Mouse (Mus musculus): Measurements from ENCODE around the gene Klf7. TPM values are rescaled to one million over a fixed set of nuclear protein-coding genes. Genes with fewer than 3 reads are reported as not detected.

Klf7 gene
- polyA plus RNA-seq, 1 experiment from 2014 or later = 117 TPM

- Histone ChIP-seq H3K9ac (no peak overlapping the region), H3K4me1 (peaks cover 37% of the 10 kb centered on the region), H3K4me2 (no peak overlapping the region), H3K36me3 (replicated peaks) (no peaks in the 10 kb centered on the region), H3K27ac (no peak overlapping the region), H3K27me3 (replicated peaks) (no peaks in the 10 kb centered on the region), H3K9me3 (no peaks in the 10 kb centered on the region), H3K4me3 (no peak overlapping the region)
- 58% methylated on average over 4 of the region's 4 CpGs for WGBS
- ATAC-seq (replicated peaks) = no peak
Observed at GRCm38 (mm10) chr1:64055210-64055609, 66.9 kb downstream of the Klf7 start.

GRCm38 (mm10) chr1:64052069-64052750 is 69.9 kb downstream of the Klf7 start:
- Histone ChIP-seq H3K27ac (no peak overlapping the region), H3K9me3 (no peaks in the 10 kb centered on the region), H3K4me3 (no peak overlapping the region), H3K9ac (no peak overlapping the region), H3K27me3 (replicated peaks) (no peaks in the 10 kb centered on the region), H3K4me2 (no peak overlapping the region), H3K4me1 (peaks cover 21% of the 10 kb centered on the region), H3K36me3 (replicated peaks) (no peaks in the 10 kb centered on the region)
- 85% methylated on average over 7 of the region's 7 CpGs for WGBS
- no peak for ATAC-seq (replicated peaks)

GRCm38 (mm10) chr1:64048567-64048966 is 73.5 kb downstream of the Klf7 start:
- Histone ChIP-seq H3K9ac (no peak overlapping the region), H3K9me3 (no peaks in the 10 kb centered on the region), H3K27me3 (replicated peaks) (no peaks in the 10 kb centered on the region), H3K4me1 (peaks cover 12% of the 10 kb centered on the region), H3K4me3 (no peak overlapping the region), H3K36me3 (replicated peaks) (no peaks in the 10 kb centered on the region), H3K27ac (no peak overlapping the region), H3K4me2 (no peak overlapping the region)
- ATAC-seq (replicated peaks) = no peak
- 77% methylated on average over 4 of the region's 4 CpGs for WGBS

GRCm38 (mm10) chr1:64046802-64047156 is 75.3 kb downstream of the Klf7 start:
- Histone ChIP-seq H3K36me3 (replicated peaks) (no peaks in the 10 kb centered on the region), H3K9ac (no peak overlapping the region), H3K4me1 (peaks cover 17% of the 10 kb centered on the region), H3K9me3 (no peaks in the 10 kb centered on the region), H3K27me3 (replicated peaks) (no peaks in the 10 kb centered on the region), H3K27ac (no peak overlapping the region), H3K4me2 (no peak overlapping the region), H3K4me3 (no peak overlapping the region)
- ATAC-seq (replicated peaks) = no peak

- no peaks in the 10 kb centered on the region for H3K27me3 ChIP-seq (replicated peaks)
- H3K9ac ChIP-seq = no peak overlapping the region
- H3K4me3 ChIP-seq = no peak overlapping the region
- H3K9me3 ChIP-seq = no peaks in the 10 kb centered on the region
- 81% methylated on average over 14 of the region's 14 CpGs for WGBS
- H3K36me3 ChIP-seq (replicated peaks) = no peaks in the 10 kb centered on the region
- no peak overlapping the region for H3K4me2 ChIP-seq
- no peak overlapping the region for H3K27ac ChIP-seq
- no peak for ATAC-seq (replicated peaks)
- H3K4me1 ChIP-seq = peaks cover 18% of the 10 kb centered on the region
Observed at GRCm38 (mm10) chr1:64046087-64046801, 75.8 kb downstream of the Klf7 start.

- whole genome bisulfite sequencing = 40% methylated on average over 2 of the region's 2 CpGs
- Histone ChIP-seq H3K9ac (no peak overlapping the region), H3K36me3 (replicated peaks) (0 out of 2 replicates have a peak, but pooled peaks cover 4% of the 10 kb centered on the region), H3K4me2 (no peak overlapping the region), H3K27me3 (replicated peaks) (no peaks in the 10 kb centered on the region), H3K4me1 (peaks cover 22% of the 10 kb centered on the region), H3K9me3 (no peaks in the 10 kb centered on the region), H3K27ac (no peak overlapping the region), H3K4me3 (no peak overlapping the region)
- no peak for ATAC-seq (replicated peaks)
Observed at GRCm38 (mm10) chr1:64044577-64044976, 77.5 kb downstream of the Klf7 start.

GRCm38 (mm10) chr1:64040831-64041383 is 81.2 kb downstream of the Klf7 start:
- Histone ChIP-seq H3K27ac (no peak overlapping the region), H3K4me3 (no peak overlapping the region)
- WGBS = 57% methylated on average over 5 of the region's 5 CpGs

GRCm38 (mm10) chr1:64040061-64040686 is 81.9 kb downstream of the Klf7 start:
- Histone ChIP-seq H3K27ac (no peak overlapping the region), H3K4me1 (peaks cover 35% of the 10 kb centered on the region), H3K9me3 (no peaks in the 10 kb centered on the region), H3K9ac (no peak overlapping the region), H3K4me2 (no peak overlapping the region), H3K36me3 (replicated peaks) (0 out of 2 replicates have a peak, but pooled peaks cover 6% of the 10 kb centered on the region), H3K4me3 (no peak overlapping the region), H3K27me3 (replicated peaks) (no peaks in the 10 kb centered on the region)
- ATAC-seq (replicated peaks) = no peak
- 88% methylated on average over 10 of the region's 10 CpGs for WGBS

More at GRCm38 (mm10) chr1:64040831-64041383, 81.2 kb downstream of the Klf7 start:
- ATAC-seq (replicated peaks) = no peak
- no peaks in the 10 kb centered on the region for H3K9me3 ChIP-seq
- H3K27me3 ChIP-seq (replicated peaks) = no peaks in the 10 kb centered on the region
- peaks cover 36% of the 10 kb centered on the region for H3K4me1 ChIP-seq
- 0 out of 2 replicates have a peak, but pooled peaks cover 4% of the 10 kb centered on the region for H3K36me3 ChIP-seq (replicated peaks)
- no peak overlapping the region for H3K4me2 ChIP-seq
- H3K9ac ChIP-seq = no peak overlapping the region

- Histone ChIP-seq H3K36me3 (replicated peaks) (peaks cover 11% of the 10 kb centered on the region; the same call in 1 of the 2 replicates), H3K4me2 (no peak overlapping the region), H3K9ac (no peak overlapping the region), H3K4me3 (no peak overlapping the region), H3K4me1 (peaks cover 32% of the 10 kb centered on the region), H3K27ac (no peak overlapping the region), H3K9me3 (no peaks in the 10 kb centered on the region), H3K27me3 (replicated peaks) (no peaks in the 10 kb centered on the region)
- ATAC-seq (replicated peaks) = no peak
- WGBS = 25% methylated on average over 5 of the region's 5 CpGs
Observed at GRCm38 (mm10) chr1:64038343-64038742, 83.7 kb downstream of the Klf7 start.

- H3K36me3 ChIP-seq (replicated peaks) = peaks cover 11% of the 10 kb centered on the region; the same call in 1 of the 2 replicates
- 65% methylated on average over 6 of the region's 6 CpGs for WGBS
Observed at GRCm38 (mm10) chr1:64037800-64038199, 84.3 kb downstream of the Klf7 start.

GRCm38 (mm10) chr1:64036881-64037452 is 85.1 kb downstream of the Klf7 start:
- Histone ChIP-seq H3K9ac (no peak overlapping the region), H3K4me1 (peaks cover 29% of the 10 kb centered on the region), H3K27ac (no peak overlapping the region), H3K9me3 (no peaks in the 10 kb centered on the region), H3K4me3 (no peak overlapping the region), H3K4me2 (no peak overlapping the region), H3K36me3 (replicated peaks) (peaks cover 11% of the 10 kb centered on the region; the same call in 1 of the 2 replicates), H3K27me3 (replicated peaks) (no peaks in the 10 kb centered on the region)
- 84% methylated on average over 7 of the region's 7 CpGs for WGBS
- no peak for ATAC-seq (replicated peaks)

More at GRCm38 (mm10) chr1:64037800-64038199, 84.3 kb downstream of the Klf7 start:
- no peak overlapping the region for H3K4me3 ChIP-seq
- H3K27me3 ChIP-seq (replicated peaks) = no peaks in the 10 kb centered on the region
- no peaks in the 10 kb centered on the region for H3K9me3 ChIP-seq
- no peak overlapping the region for H3K9ac ChIP-seq
- peaks cover 29% of the 10 kb centered on the region for H3K4me1 ChIP-seq
- ATAC-seq (replicated peaks) = no peak
- H3K4me2 ChIP-seq = no peak overlapping the region
- no peak overlapping the region for H3K27ac ChIP-seq

- Histone ChIP-seq H3K36me3 (replicated peaks) (peaks cover 11% of the 10 kb centered on the region; the same call in 1 of the 2 replicates), H3K27me3 (replicated peaks) (no peaks in the 10 kb centered on the region), H3K4me3 (no peak overlapping the region), H3K9me3 (no peaks in the 10 kb centered on the region), H3K9ac (no peak overlapping the region), H3K27ac (no peak overlapping the region), H3K4me2 (no peak overlapping the region), H3K4me1 (peaks cover 24% of the 10 kb centered on the region)
- 59% methylated on average over 7 of the region's 7 CpGs for WGBS
- no peak for ATAC-seq (replicated peaks)
Observed at GRCm38 (mm10) chr1:64035804-64036203, 86.3 kb downstream of the Klf7 start.

All from midbrain, embryonic 15.5 days (tissue).